Mouse (Mus musculus): ENCODE results near the gene Fxyd3.

DNA sequence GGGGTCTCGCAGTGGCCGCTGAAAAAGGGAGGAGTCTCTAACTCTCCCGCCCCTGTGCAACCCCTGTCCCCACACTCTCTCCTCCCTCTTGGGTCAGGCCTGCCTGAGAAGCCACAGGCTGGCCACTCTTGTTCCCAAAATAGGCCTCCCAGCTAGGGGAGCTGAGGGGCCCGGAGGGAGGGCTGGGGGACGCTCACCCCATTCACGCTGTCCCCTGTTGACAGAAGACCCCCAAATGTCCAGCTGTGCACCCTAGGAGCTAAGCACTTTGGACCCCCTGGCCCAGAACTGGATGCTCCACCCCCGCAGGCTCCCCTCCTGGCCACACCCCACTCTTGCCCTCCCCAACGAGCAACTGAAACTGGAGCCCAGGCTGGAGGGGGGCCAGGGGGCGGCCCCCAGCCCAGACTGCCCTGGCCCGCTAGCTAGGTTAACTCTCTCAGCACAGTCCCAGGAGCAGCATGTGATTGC lies 21.1 kb downstream of the Fxyd3 start:
- no peak for TF ChIP-seq CTCF (IDR thresholded peaks at IDR 0.05; ENCODE audit: borderline replicate concordance, insufficient read depth, low read depth, low read length)
- TF ChIP-seq POLR2A (IDR thresholded peaks at IDR 0.05; ENCODE audit: borderline replicate concordance, insufficient read depth, low read length), result no peak

Measured in cerebellum, adult 2 months (tissue).